Mouse (Mus musculus) intestine, embryonic 15.5 days (tissue): ENCODE data around the gene Atf1. TPM values are rescaled to one million over a fixed set of nuclear protein-coding genes. Genes with fewer than 3 reads are reported as not detected.
"Not testable (repeated sequence)": the region's sequence is repeated elsewhere in the genome, so short reads cannot be mapped to it uniquely, and the experiment has no call there.

ENCODE experiments used
- ATAC-seq: fragments of 200-750 bp; cut with Nextera tagmentation; 2 replicates; pipeline ENCODE4 v1.8.0; 2017; ENCODE audit warnings: moderate TSS enrichment, moderate library complexity
- H3K27ac ChIP-seq: fragments of 300-500 bp; sonication (generic); 2 replicates; pipeline ENCODE4 v1.5.1; 2015; ENCODE audit warnings: mild to moderate bottlenecking, inconsistent platforms
- H3K27me3 ChIP-seq: fragments of 300-500 bp; sonication (generic); replicated peaks from 2 replicates; pipeline ENCODE4 v1.6.1; 2015; ENCODE audit warnings: inconsistent platforms
- H3K36me3 ChIP-seq: fragments of 300-500 bp; sonication (generic); 2 replicates; pipeline ENCODE4 v1.6.1; 2015; ENCODE audit warnings: inconsistent platforms
- H3K4me1 ChIP-seq: fragments of 300-500 bp; sonication (generic); replicated peaks from 2 replicates; pipeline ENCODE4 v1.6.1; 2015; ENCODE audit warnings: inconsistent platforms
- H3K4me2 ChIP-seq: fragments of 300-500 bp; sonication (generic); replicated peaks from 2 replicates; pipeline ENCODE4 v1.6.1; 2015; ENCODE audit warnings: mild to moderate bottlenecking, inconsistent platforms
- H3K4me3 ChIP-seq: fragments of 300-500 bp; sonication (generic); replicated peaks from 2 replicates; pipeline ENCODE4 v1.5.1; 2015; ENCODE audit warnings: inconsistent platforms
- H3K9ac ChIP-seq: fragments of 300-500 bp; sonication (generic); 2 replicates; pipeline ENCODE4 v1.6.1; 2015; ENCODE audit warnings: inconsistent platforms
- H3K9me3 ChIP-seq: fragments of 300-500 bp; sonication (generic); 2 replicates; pipeline ENCODE4 v1.6.1; 2016; ENCODE audit warnings: inconsistent platforms
- WGBS: fragments of 180-500 bp; shearing (Covaris S2); methylation state at CpG from one replicate; pipeline ENCODE4 v1.1.7; 2015; 5-methylcytosine and 5-hydroxymethylcytosine counted together
- polyA plus RNA-seq: library from polyadenylated mRNA; unstranded; fragments of >200 nt; fragmentation: Nextera tagmentation; extraction: Ambion mirVana; gene quantifications from 2 replicates; pipeline ENCODE4 v1.2.1, GENCODE M21; 2015

The Atf1 gene
- polyA plus RNA-seq, 1 experiment from 2014 or later, result 44.5 TPM

DNA sequence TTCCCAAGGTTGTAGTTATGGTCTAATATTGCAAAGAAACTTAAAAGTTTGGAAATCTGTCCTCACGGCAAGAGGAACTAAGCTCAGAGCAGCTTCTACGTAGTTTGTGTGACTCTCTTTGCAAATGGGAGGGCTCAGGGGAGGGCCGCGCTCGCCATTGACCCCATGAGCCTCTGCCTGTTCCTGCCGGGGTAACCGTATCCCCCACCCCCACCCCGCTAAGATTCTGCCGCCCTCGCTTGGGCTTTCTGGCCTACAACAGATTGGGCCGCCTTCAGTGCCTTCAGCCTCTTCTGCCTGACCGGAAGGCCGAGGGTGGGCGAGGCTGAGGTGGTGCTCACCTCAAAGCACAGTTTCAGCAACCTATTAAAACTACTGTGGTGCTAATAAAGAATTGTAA, 43.8 kb downstream of the Atf1 start:
- Histone ChIP-seq H3K4me2 (no peak overlapping the region), H3K4me3 (no peak overlapping the region), H3K27ac (no peak overlapping the region), H3K9ac (no peak overlapping the region), H3K36me3 (no peaks in the 10 kb centered on the region), H3K27me3 (no peaks in the 10 kb centered on the region), H3K9me3 (no peaks in the 10 kb centered on the region), H3K4me1 (no peaks in the 10 kb centered on the region)
- no peak for ATAC-seq
- WGBS, result 71% methylated on average over 14 of the region's 14 CpGs

GRCm38 (mm10) chr15:100273791-100274308, 46.2 kb downstream of the Atf1 start:
- H3K9me3 ChIP-seq, ATAC-seq, H3K36me3 ChIP-seq, H3K4me2 ChIP-seq, H3K27ac ChIP-seq, H3K9ac ChIP-seq, H3K27me3 ChIP-seq, H3K4me3 ChIP-seq, H3K4me1 ChIP-seq: not testable (repeated sequence)
- WGBS, result 94% methylated on average over 4 of the region's 4 CpGs

GRCm38 (mm10) chr15:100274790-100275559, 47.4 kb downstream of the Atf1 start:
- 88% methylated on average over 7 of the region's 7 CpGs for WGBS

DNA sequence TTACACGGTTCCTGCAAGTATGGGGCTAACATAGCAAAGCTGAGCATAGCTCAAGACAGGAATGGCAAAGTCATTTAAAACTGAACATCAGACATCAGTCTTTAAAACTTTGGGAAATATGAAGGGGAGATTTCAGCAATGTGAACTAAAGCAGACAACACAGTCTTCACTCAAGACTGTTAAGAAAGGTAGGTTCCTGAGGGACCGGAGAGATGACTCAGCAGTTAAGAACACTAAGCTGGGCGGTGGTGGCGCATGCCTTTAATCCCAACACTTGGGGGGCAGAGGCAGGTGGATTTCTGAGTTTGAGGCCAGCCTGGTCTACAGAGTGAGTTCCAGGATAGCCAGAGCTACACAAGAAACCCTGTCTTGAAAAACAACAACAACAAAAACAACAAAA, 48.8 kb downstream of the Atf1 start:
- Histone ChIP-seq H3K4me2 (no peak overlapping the region), H3K4me1 (no peaks in the 10 kb centered on the region), H3K9me3 (no peaks in the 10 kb centered on the region), H3K27ac (no peak overlapping the region), H3K4me3 (no peak overlapping the region), H3K9ac (no peak overlapping the region), H3K27me3 (no peaks in the 10 kb centered on the region), H3K36me3 (no peaks in the 10 kb centered on the region)
- WGBS, result 95% methylated on average over 4 of the region's 4 CpGs
- ATAC-seq, result no peak

More at GRCm38 (mm10) chr15:100274790-100275559, 47.4 kb downstream of the Atf1 start:
- Histone ChIP-seq H3K27me3 (no peaks in the 10 kb centered on the region), H3K4me2 (no peak overlapping the region), H3K36me3 (no peaks in the 10 kb centered on the region), H3K27ac (no peak overlapping the region), H3K9ac (no peak overlapping the region), H3K4me3 (no peak overlapping the region), H3K9me3 (no peaks in the 10 kb centered on the region), H3K4me1 (no peaks in the 10 kb centered on the region)
- ATAC-seq, result no peak

- Histone ChIP-seq H3K36me3 (no peaks in the 10 kb centered on the region), H3K4me1 (no peaks in the 10 kb centered on the region), H3K4me3 (no peak overlapping the region), H3K27ac (no peak overlapping the region), H3K4me2 (no peak overlapping the region), H3K9ac (no peak overlapping the region), H3K27me3 (no peaks in the 10 kb centered on the region), H3K9me3 (no peaks in the 10 kb centered on the region)
- 82% methylated on average over 3 of the region's 3 CpGs for WGBS
- ATAC-seq, result no peak
These were observed 50.0 kb downstream of the Atf1 start for GRCm38 (mm10) chr15:100277586-100277985.

GRCm38 (mm10) chr15:100280626-100281025, 53.0 kb downstream of the Atf1 start, which contains the start of gene Tmprss12:
Tmprss12 (plus strand) TSS chr15:100280837.
- 92% methylated on average over 20 of the region's 20 CpGs for WGBS
- H3K4me2 ChIP-seq, result no peak within 1 kb of the TSS
- no peak within 1 kb of the TSS for H3K4me3 ChIP-seq
- no peaks in the 10 kb centered on the region for H3K9me3 ChIP-seq
- H3K4me1 ChIP-seq, result no peaks in the 10 kb centered on the region
- no peaks in the 10 kb centered on the region for H3K27me3 ChIP-seq
- no peak within 1 kb of the TSS for H3K9ac ChIP-seq
- H3K36me3 ChIP-seq, result no peaks in the 10 kb centered on the region
- no peak for ATAC-seq
- H3K27ac ChIP-seq, result no peak within 1 kb of the TSS

DNA sequence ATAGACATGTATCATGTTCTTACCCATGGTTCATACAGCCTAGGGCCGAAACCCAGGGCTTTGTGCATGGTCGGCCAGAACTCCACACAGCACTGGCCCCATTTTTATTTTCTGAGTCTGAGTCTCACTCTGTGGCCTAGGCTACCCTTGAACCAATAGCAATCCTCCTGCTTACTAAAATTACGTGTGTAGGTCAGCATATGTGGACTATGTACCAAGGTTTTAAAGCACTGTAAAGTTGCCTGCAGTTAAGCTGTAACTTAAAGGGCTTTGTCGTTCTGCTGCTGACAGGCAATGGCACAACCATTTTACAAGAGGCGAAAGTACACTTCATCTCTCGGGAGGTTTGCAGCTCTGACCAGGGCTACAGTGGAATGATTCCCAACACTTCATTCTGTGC, 61.4 kb downstream of the Atf1 start:
- ATAC-seq, result no peak
- WGBS, result 79% methylated on average over 6 of the region's 6 CpGs
- Histone ChIP-seq H3K9ac (no peak overlapping the region), H3K4me1 (no peaks in the 10 kb centered on the region), H3K36me3 (no peaks in the 10 kb centered on the region), H3K4me2 (no peak overlapping the region), H3K9me3 (no peaks in the 10 kb centered on the region), H3K27me3 (no peaks in the 10 kb centered on the region), H3K27ac (no peak overlapping the region), H3K4me3 (no peak overlapping the region)

DNA sequence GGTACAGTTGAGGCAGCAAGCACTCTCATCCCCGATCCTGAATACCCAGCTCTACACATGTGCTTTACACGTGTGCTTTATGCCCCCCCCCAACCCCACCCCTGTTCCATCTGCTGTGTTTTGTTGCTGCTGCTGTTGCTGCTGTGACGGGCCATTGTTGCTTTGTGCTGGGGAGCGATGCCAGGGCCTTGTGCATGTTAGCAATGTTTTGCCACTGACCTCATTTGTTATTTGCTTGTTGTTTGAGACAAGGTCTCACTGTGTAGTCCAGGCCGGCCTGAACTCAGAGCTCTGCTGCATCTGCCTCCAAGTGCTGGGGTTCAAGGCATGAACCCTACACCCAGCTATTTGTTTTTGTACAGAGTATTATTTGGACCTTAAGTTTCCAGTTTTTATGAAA, 63.2 kb downstream of the Atf1 start:
- Histone ChIP-seq H3K9ac (no peak overlapping the region), H3K9me3 (no peaks in the 10 kb centered on the region), H3K27me3 (no peaks in the 10 kb centered on the region), H3K4me2 (no peak overlapping the region), H3K4me1 (no peaks in the 10 kb centered on the region), H3K4me3 (no peak overlapping the region), H3K27ac (no peak overlapping the region), H3K36me3 (no peaks in the 10 kb centered on the region)
- ATAC-seq, result no peak
- 73% methylated on average over 5 of the region's 5 CpGs for WGBS

DNA sequence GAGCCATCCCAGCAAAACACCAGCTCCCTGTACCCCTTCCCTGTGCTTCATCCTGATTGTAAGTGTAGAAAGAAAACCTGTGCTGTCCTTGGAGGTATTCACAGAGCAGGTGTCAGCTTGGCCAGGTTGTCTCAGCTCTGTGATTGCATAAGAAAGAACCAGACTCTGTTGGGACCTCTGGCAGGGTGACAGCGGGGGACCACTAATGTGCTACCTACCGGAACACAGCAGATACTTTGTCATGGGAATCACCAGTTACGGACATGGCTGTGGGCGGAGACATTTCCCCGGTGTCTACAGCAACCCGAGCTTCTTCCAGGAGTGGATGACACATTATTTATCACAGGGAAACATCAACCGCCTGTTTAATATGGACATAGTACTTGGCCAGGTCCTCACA, 64.7 kb downstream of the Atf1 start:
- 47% methylated on average over 7 of the region's 7 CpGs for WGBS
- no peaks in the 10 kb centered on the region for H3K4me1 ChIP-seq
- H3K27me3 ChIP-seq, result no peaks in the 10 kb centered on the region
- no peak overlapping the region for H3K4me3 ChIP-seq
- H3K9ac ChIP-seq, result no peak overlapping the region
- no peak overlapping the region for H3K4me2 ChIP-seq
- no peak for ATAC-seq
- H3K9me3 ChIP-seq, result no peaks in the 10 kb centered on the region
- H3K36me3 ChIP-seq, result no peaks in the 10 kb centered on the region
- H3K27ac ChIP-seq, result no peak overlapping the region

DNA sequence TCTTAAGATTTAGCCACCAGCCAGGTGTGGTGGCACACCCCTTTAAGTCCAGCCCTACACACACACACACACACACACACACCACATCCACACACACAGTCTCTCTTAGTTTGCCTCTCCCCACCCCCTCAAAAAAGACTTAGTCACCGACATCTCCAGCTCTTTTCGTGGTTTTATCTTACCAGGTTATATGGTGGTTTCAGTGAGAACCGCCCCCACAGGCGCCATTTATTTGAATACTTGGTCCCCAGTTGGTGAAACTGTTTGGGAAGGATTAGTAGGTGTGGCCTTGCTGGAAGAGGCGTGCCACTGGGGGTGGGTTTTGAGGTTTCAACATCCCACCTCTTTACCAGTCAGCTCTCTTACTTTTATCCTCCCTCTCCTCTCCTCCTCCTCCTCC, 70.2 kb downstream of the Atf1 start:
- no peaks in the 10 kb centered on the region for H3K36me3 ChIP-seq
- ATAC-seq, result no peak
- WGBS, result 88% methylated on average over 5 of the region's 5 CpGs

GRCm38 (mm10) chr15:100300499-100300898, 72.9 kb downstream of the Atf1 start:
- Histone ChIP-seq H3K9ac (no peak overlapping the region), H3K27ac (no peak overlapping the region), H3K4me1 (0 out of 2 replicates have a peak, but pooled peaks cover 2% of the 10 kb centered on the region), H3K4me3 (no peak overlapping the region), H3K27me3 (no peaks in the 10 kb centered on the region), H3K36me3 (no peaks in the 10 kb centered on the region), H3K4me2 (no peak overlapping the region), H3K9me3 (no peaks in the 10 kb centered on the region)
- 74% methylated on average over 6 of the region's 6 CpGs for WGBS
- ATAC-seq, result no peak

More for the DNA sequence above, 70.2 kb downstream of the Atf1 start:
- H3K4me3 ChIP-seq, result no peak overlapping the region
- no peak overlapping the region for H3K9ac ChIP-seq
- H3K4me2 ChIP-seq, result no peak overlapping the region
- H3K9me3 ChIP-seq, result no peaks in the 10 kb centered on the region
- no peak overlapping the region for H3K27ac ChIP-seq
- no peaks in the 10 kb centered on the region for H3K4me1 ChIP-seq
- H3K27me3 ChIP-seq, result no peaks in the 10 kb centered on the region

- 86% methylated on average over 15 of the region's 15 CpGs for WGBS
These were observed 73.9 kb downstream of the Atf1 start for GRCm38 (mm10) chr15:100301556-100301955.

More at GRCm38 (mm10) chr15:100301556-100301955, 73.9 kb downstream of the Atf1 start:
- no peaks in the 10 kb centered on the region for H3K9me3 ChIP-seq
- no peak overlapping the region for H3K27ac ChIP-seq
- H3K4me1 ChIP-seq, result 0 out of 2 replicates have a peak, but pooled peaks cover 2% of the 10 kb centered on the region
- H3K36me3 ChIP-seq, result no peaks in the 10 kb centered on the region
- H3K4me2 ChIP-seq, result no peak overlapping the region
- no peak overlapping the region for H3K4me3 ChIP-seq
- no peak for ATAC-seq
- no peaks in the 10 kb centered on the region for H3K27me3 ChIP-seq
- H3K9ac ChIP-seq, result no peak overlapping the region
